Mouse (Mus musculus) embryonic facial prominence, embryonic 12.5 days (tissue): ENCODE data around the gene H2al1j. TPM values are rescaled to one million over a fixed set of nuclear protein-coding genes. Genes with fewer than 3 reads are reported as not detected.
"Not testable (repeated sequence)": the region's sequence is repeated elsewhere in the genome, so short reads cannot be mapped to it uniquely, and the experiment has no call there.

Source experiments
- ATAC-seq: fragments of 200-750 bp; cut with Nextera tagmentation; 2 replicates; pipeline ENCODE4 v1.8.0; 2017; ENCODE audit not compliant: insufficient number of reproducible peaks, insufficient read depth, low FRiP score, low TSS enrichment
- H3K27ac ChIP-seq: fragments of 300-500 bp; sonication (generic); 2 replicates; pipeline ENCODE4 v1.5.1; 2016; ENCODE audit warnings: mild to moderate bottlenecking
- H3K27me3 ChIP-seq: fragments of 300-500 bp; sonication (generic); 2 replicates; pipeline ENCODE4 v1.6.1; 2016; ENCODE audit warnings: mild to moderate bottlenecking, moderate library complexity
- H3K36me3 ChIP-seq: fragments of 300-500 bp; sonication (generic); 2 replicates; pipeline ENCODE4 v1.6.1; 2016; ENCODE audit warnings: mild to moderate bottlenecking
- H3K4me1 ChIP-seq: fragments of 300-500 bp; sonication (generic); 2 replicates; pipeline ENCODE4 v1.6.1; 2016
- H3K4me2 ChIP-seq: fragments of 300-500 bp; sonication (generic); replicated peaks from 2 replicates; pipeline ENCODE4 v1.6.1; 2016; ENCODE audit warnings: mild to moderate bottlenecking, moderate library complexity
- H3K4me3 ChIP-seq: fragments of 300-500 bp; sonication (generic); 2 replicates; pipeline ENCODE4 v1.5.1; 2016; ENCODE audit warnings: mild to moderate bottlenecking
- H3K9ac ChIP-seq: fragments of 300-500 bp; sonication (generic); 2 replicates; pipeline ENCODE4 v1.6.1; 2016; ENCODE audit warnings: mild to moderate bottlenecking, moderate library complexity
- H3K9me3 ChIP-seq: fragments of 300-500 bp; sonication (generic); 2 replicates; pipeline ENCODE4 v1.6.1; 2016; ENCODE audit warnings: mild to moderate bottlenecking, moderate library complexity
- WGBS: fragments of 180-500 bp; shearing (Covaris S2); methylation state at CpG from one replicate; pipeline ENCODE4 v1.1.7; 2016; 5-methylcytosine and 5-hydroxymethylcytosine counted together
- polyA plus RNA-seq: library from polyadenylated mRNA; unstranded; fragments of >200 nt; fragmentation: Nextera tagmentation; extraction: Ambion mirVana; gene quantifications from 2 replicates; pipeline ENCODE4 v1.2.1, GENCODE M21; 2016

H2al1j gene
- polyA plus RNA-seq = not detected in 2 replicates

DNA sequence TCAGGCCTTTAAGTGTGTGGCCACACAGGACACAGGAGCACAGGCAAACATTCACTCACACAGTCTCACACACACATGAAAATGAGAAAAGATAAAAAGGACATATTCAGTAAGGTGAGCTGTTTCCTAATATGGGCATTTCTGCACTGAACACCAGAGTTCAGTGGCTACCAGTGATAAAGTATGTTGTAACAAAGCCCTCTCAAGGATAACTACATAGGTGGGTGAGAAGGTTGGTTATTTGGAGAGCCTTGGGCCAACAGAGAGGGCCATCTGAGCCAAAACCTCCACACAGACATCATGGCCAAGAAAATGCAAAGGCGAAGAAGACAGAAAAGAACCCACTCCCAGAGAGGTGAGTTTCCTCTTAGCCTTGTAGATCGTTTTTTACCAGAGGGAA is at the start of gene H2al1j:
Gene H2al1j (plus strand): TSS at position 301 of the 400 bp plus-strand sequence.
- H3K4me3 ChIP-seq, H3K4me1 ChIP-seq, ATAC-seq, H3K27me3 ChIP-seq, H3K4me2 ChIP-seq, H3K36me3 ChIP-seq, H3K27ac ChIP-seq, H3K9ac ChIP-seq, H3K9me3 ChIP-seq: not testable (repeated sequence)
- 82% methylated on average over 2 of the region's 2 CpGs for WGBS

DNA sequence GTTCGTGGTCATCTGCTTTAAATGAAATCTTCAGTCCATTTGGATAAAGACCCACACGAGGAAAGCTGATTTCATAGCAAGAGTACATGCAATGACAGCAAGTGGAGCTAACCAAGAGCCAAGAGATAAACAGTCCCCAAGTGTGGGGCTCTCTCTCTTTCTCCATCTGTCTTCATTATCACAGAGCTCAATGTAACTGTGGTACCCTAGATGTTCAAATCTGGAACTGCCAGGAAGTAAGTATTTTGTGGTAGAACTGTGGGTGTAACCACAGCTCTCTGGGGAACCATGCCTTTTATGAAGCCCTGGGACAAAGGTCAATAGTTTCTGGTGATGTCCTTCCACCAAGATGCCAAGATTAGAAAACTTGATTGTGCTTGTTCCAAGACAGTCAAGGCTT is 46.9 kb upstream of the H2al1j start:
- Histone ChIP-seq H3K27me3 (no peaks in the 10 kb centered on the region), H3K9ac (no peak overlapping the region), H3K4me3 (no peak overlapping the region), H3K27ac (no peak overlapping the region), H3K9me3 (no peaks in the 10 kb centered on the region), H3K36me3 (no peaks in the 10 kb centered on the region), H3K4me2 (no peak overlapping the region), H3K4me1 (no peaks in the 10 kb centered on the region)
- WGBS = 64% methylated on average over 2 of the region's 2 CpGs
- ATAC-seq = no peak

DNA sequence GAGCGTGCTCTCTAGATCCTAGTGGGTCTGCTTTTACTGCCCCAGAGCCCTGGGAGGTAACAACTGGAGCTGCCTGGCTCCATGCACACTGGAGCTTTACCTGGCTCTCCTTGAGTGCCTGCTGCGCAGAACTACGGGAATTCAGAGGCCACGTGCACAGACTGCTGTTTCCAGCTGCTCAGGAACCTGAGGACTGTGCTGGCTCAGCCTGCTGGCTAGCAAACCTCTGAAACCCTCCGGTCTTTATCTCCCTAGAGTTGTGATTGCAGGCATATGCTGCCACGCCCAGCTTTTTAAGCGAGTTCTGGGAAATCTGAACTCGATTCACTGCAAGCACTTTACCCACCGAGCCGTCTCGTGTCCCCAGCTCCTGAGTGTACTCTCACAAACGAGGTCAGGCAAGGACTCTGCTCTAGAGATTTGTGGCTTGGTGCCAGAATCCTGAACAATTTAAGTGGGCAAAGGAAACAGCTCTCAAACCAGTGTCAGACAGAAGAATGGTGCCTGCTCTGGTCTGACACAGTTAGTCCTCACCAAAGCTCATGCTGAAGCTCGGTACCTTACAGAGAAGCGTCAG is 39.2 kb upstream of the H2al1j start:
- H3K36me3 ChIP-seq = no peaks in the 10 kb centered on the region
- no peak overlapping the region for H3K4me3 ChIP-seq
- ATAC-seq = no peak
- H3K4me2 ChIP-seq = no peak overlapping the region
- H3K27me3 ChIP-seq = peaks cover 8% of the 10 kb centered on the region; the same call in 1 of the 2 replicates
- H3K9me3 ChIP-seq = no peaks in the 10 kb centered on the region
- H3K4me1 ChIP-seq = no peaks in the 10 kb centered on the region
- WGBS = 72% methylated on average over 14 of the region's 14 CpGs
- H3K27ac ChIP-seq = no peak overlapping the region
- H3K9ac ChIP-seq = no peak overlapping the region

DNA sequence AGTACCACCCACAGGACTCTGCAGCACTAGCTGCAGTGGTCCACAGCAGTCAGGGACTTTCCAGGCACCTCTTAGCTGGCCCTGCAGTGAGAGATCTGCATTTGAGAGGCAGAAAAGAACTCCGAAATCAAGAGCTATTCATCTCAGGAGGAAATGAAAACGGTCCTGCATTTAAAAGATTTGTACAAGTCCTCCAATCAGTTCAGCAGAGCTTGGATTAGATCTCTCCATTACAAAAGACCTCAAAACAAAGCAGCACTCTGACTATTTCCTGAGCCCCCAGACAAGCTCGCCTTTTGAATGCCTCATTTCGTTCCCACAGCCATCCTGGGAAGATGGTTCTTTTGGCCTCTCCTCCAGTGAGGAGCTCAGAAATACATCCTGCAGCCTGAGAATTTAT is 38.4 kb upstream of the H2al1j start:
- Histone ChIP-seq H3K4me2 (no peak overlapping the region), H3K4me1 (no peaks in the 10 kb centered on the region), H3K9ac (no peak overlapping the region), H3K4me3 (no peak overlapping the region), H3K36me3 (no peaks in the 10 kb centered on the region), H3K9me3 (no peaks in the 10 kb centered on the region), H3K27ac (no peak overlapping the region), H3K27me3 (peaks cover 8% of the 10 kb centered on the region; the same call in 1 of the 2 replicates)
- ATAC-seq = no peak
- WGBS = 55% methylated on average over 4 of the region's 4 CpGs

DNA sequence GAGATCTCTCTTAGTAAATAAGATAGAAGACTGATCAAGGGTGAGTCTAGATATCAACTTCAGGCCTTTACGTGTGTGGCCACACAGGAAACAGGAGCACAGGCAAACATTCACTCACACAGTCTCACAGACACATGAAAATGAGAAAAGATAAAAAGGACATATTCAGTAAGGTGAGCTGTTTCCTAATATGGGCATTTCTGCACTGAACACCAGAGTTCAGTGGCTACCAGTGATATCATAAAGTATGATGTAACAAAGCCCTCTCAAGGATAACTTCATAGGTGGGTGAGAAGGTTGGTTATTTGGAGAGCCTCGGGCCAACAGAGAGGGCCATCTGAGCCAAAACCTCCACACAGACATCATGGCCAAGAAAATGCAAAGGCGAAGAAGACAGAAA is 28.7 kb upstream of the H2al1j start, which contains the start of gene H2al1a:
Gene H2al1a (plus strand): TSS at position 301 of the 400 bp plus-strand sequence.
- not testable (repeated sequence) for H3K4me3 ChIP-seq, H3K36me3 ChIP-seq, H3K4me1 ChIP-seq, H3K4me2 ChIP-seq, H3K9ac ChIP-seq, ATAC-seq, H3K27me3 ChIP-seq, H3K27ac ChIP-seq, H3K9me3 ChIP-seq
- WGBS = no CpG with 5 or more reads among the region's 3 CpGs

DNA sequence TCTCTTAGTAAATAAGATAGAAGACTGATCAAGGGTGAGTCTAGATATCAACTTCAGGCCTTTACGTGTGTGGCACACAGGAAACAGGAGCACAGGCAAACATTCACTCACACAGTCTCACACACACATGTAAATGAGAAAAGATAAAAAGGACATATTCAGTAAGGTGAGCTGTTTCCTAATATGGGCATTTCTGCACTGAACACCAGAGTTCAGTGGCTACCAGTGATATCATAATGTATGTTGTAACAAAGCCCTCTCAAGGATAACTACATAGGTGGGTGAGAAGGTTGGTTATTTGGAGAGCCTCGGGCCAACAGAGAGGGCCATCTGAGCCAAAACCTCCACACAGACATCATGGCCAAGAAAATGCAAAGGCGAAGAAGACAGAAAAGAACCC is 25.5 kb upstream of the H2al1j start, which contains the start of gene H2al1b:
Gene H2al1b (plus strand): TSS at position 301 of the 400 bp plus-strand sequence.
- not testable (repeated sequence) for H3K9me3 ChIP-seq, H3K27me3 ChIP-seq, H3K36me3 ChIP-seq, H3K27ac ChIP-seq, ATAC-seq, H3K4me2 ChIP-seq, H3K4me1 ChIP-seq, H3K4me3 ChIP-seq, H3K9ac ChIP-seq
- 96% methylated on average over 1 of the region's 3 CpGs for WGBS

DNA sequence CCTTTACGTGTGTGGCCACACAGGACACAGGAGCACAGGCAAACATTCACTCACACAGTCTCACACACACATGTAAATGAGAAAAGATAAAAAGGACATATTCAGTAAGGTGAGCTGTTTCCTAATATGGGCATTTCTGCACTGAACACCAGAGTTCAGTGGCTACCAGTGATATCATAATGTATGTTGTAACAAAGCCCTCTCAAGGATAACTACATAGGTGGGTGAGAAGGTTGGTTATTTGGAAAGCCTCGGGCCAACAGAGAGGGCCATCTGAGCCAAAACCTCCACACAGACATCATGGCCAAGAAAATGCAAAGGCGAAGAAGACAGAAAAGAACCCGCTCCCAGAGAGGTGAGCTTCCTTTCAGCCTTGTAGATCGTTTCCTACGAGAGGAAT is 22.3 kb upstream of the H2al1j start, which contains the start of gene H2al1c:
Gene H2al1c (plus strand): TSS at position 301 of the 400 bp plus-strand sequence.
- not testable (repeated sequence) for H3K9me3 ChIP-seq, H3K4me1 ChIP-seq, H3K4me2 ChIP-seq, H3K9ac ChIP-seq, H3K27me3 ChIP-seq, H3K36me3 ChIP-seq, H3K4me3 ChIP-seq, ATAC-seq, H3K27ac ChIP-seq
- WGBS = 100% methylated on average over 2 of the region's 6 CpGs

DNA sequence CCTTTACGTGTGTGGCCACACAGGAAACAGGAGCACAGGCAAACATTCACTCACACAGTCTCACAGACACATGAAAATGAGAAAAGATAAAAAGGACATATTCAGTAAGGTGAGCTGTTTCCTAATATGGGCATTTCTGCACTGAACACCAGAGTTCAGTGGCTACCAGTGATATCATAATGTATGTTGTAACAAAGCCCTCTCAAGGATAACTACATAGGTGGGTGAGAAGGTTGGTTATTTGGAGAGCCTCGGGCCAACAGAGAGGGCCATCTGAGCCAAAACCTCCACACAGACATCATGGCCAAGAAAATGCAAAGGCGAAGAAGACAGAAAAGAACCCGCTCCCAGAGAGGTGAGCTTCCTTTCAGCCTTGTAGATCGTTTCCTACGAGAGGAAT is 19.1 kb upstream of the H2al1j start, which contains the start of gene H2al1d:
Gene H2al1d (plus strand): TSS at position 301 of the 400 bp plus-strand sequence.
- H3K27ac ChIP-seq, H3K4me2 ChIP-seq, H3K27me3 ChIP-seq, H3K9me3 ChIP-seq, ATAC-seq, H3K4me3 ChIP-seq, H3K4me1 ChIP-seq, H3K36me3 ChIP-seq, H3K9ac ChIP-seq: not testable (repeated sequence)
- no CpG with 5 or more reads among the region's 6 CpGs for WGBS

DNA sequence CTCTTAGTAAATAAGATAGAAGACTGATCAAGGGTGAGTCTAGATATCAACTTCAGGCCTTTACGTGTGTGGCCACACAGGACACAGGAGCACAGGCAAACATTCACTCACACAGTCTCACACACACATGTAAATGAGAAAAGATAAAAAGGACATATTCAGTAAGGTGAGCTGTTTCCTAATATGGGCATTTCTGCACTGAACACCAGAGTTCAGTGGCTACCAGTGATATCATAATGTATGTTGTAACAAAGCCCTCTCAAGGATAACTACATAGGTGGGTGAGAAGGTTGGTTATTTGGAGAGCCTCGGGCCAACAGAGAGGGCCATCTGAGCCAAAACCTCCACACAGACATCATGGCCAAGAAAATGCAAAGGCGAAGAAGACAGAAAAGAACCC is 16.0 kb upstream of the H2al1j start, which contains the start of gene H2al1e:
Gene H2al1e (plus strand): TSS at position 301 of the 400 bp plus-strand sequence.
- not testable (repeated sequence) for H3K4me3 ChIP-seq, H3K4me2 ChIP-seq, H3K36me3 ChIP-seq, H3K27ac ChIP-seq, H3K4me1 ChIP-seq, ATAC-seq, H3K27me3 ChIP-seq, H3K9me3 ChIP-seq, H3K9ac ChIP-seq
- no CpG with 5 or more reads among the region's 3 CpGs for WGBS

DNA sequence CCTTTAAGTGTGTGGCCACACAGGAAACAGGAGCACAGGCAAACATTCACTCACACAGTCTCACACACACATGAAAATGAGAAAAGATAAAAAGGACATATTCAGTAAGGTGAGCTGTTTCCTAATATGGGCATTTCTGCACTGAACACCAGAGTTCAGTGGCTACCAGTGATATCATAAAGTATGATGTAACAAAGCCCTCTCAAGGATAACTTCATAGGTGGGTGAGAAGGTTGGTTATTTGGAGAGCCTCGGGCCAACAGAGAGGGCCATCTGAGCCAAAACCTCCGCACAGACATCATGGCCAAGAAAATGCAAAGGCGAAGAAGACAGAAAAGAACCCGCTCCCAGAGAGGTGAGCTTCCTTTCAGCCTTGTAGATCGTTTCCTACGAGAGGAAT is 12.8 kb upstream of the H2al1j start, which contains the start of gene H2al1f:
Gene H2al1f (plus strand): TSS at position 301 of the 400 bp plus-strand sequence.
- not testable (repeated sequence) for H3K27me3 ChIP-seq, ATAC-seq, H3K4me2 ChIP-seq, H3K9ac ChIP-seq, H3K27ac ChIP-seq, H3K36me3 ChIP-seq, H3K4me3 ChIP-seq, H3K9me3 ChIP-seq, H3K4me1 ChIP-seq
- no CpG with 5 or more reads among the region's 6 CpGs for WGBS

DNA sequence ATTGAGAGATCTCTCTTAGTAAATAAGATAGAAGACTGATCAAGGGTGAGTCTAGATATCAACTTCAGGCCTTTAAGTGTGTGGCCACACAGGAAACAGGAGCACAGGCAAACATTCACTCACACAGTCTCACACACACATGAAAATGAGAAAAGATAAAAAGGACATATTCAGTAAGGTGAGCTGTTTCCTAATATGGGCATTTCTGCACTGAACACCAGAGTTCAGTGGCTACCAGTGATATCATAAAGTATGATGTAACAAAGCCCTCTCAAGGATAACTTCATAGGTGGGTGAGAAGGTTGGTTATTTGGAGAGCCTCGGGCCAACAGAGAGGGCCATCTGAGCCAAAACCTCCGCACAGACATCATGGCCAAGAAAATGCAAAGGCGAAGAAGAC is 9.7 kb upstream of the H2al1j start, which contains the start of gene H2al1g:
Gene H2al1g (plus strand): TSS at position 301 of the 400 bp plus-strand sequence.
- ATAC-seq, H3K36me3 ChIP-seq, H3K27ac ChIP-seq, H3K9me3 ChIP-seq, H3K4me1 ChIP-seq, H3K9ac ChIP-seq, H3K4me3 ChIP-seq, H3K4me2 ChIP-seq, H3K27me3 ChIP-seq: not testable (repeated sequence)
- no CpG with 5 or more reads among the region's 3 CpGs for WGBS

DNA sequence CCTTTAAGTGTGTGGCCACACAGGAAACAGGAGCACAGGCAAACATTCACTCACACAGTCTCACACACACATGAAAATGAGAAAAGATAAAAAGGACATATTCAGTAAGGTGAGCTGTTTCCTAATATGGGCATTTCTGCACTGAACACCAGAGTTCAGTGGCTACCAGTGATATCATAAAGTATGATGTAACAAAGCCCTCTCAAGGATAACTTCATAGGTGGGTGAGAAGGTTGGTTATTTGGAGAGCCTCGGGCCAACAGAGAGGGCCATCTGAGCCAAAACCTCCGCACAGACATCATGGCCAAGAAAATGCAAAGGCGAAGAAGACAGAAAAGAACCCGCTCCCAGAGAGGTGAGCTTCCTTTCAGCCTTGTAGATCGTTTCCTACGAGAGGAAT is 6.4 kb upstream of the H2al1j start, which contains the start of gene H2al1h:
Gene H2al1h (plus strand): TSS at position 301 of the 400 bp plus-strand sequence.
- H3K4me2 ChIP-seq, H3K9ac ChIP-seq, ATAC-seq, H3K27me3 ChIP-seq, H3K27ac ChIP-seq, H3K4me3 ChIP-seq, H3K9me3 ChIP-seq, H3K36me3 ChIP-seq, H3K4me1 ChIP-seq: not testable (repeated sequence)
- WGBS = no CpG with 5 or more reads among the region's 6 CpGs
